Mouse (Mus musculus): ENCODE measurements around the gene Cfl1. TPM values are rescaled to one million over a fixed set of nuclear protein-coding genes. Genes with fewer than 3 reads are reported as not detected.

Cfl1 gene
- polyA plus RNA-seq, 1 experiment, result 151 TPM

DNA sequence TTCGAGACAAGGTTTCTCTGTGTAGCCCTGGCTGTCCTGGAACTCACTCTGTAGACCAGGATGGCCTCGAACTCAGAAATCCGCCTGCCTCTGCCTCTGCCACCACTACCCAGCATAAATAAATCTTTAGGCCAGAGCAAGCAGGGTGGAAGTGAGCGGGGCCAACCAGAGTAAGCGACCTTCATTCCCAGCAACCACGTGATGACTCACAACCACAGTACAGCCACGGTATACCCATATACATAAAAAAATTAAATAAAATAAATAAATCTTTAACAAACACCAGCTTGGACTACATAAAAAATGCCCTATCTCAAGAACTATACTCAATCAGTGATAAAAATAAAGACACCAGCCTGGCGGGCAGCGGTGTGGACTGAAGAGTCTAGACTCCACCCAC lies 53.1 kb downstream of the Cfl1 start:
- Histone ChIP-seq H3K36me3 (ENCODE audit: control insufficient read depth) (no peaks in the 10 kb centered on the region), H3K4me3 (replicated peaks) (no peak overlapping the region), H3K4me1 (ENCODE audit: control insufficient read depth) (no peaks in the 10 kb centered on the region), H3K9me3 (ENCODE audit: control insufficient read depth, low read length) (no peaks in the 10 kb centered on the region), H3K27me3 (ENCODE audit: control insufficient read depth) (no peaks in the 10 kb centered on the region)
- TF ChIP-seq TAL1 (IDR thresholded peaks at IDR 0.05; ENCODE audit: low read length) (no peak), GATA1 (IDR thresholded peaks at IDR 0.05; ENCODE audit: low read length) (no peak)

DNA sequence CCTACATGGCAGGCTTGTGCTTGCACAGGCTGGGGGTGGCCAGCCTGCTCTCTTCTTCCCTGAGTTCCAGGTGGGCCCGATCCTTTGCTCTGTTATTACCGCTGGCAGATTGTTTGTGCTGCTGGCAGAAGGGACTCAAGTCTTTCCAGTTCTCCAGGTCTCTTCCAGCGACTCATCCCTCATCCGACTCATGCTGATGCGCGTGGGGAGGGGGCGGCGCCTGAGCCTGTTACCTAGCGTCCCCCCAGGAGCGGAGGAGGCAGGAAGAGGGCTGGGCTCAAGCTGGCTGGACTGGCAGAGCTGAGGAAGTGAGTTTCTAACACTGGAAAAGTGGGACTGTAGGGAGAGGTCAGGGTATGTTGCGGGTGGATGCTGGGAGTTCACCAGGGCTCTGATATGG lies 53.8 kb downstream of the Cfl1 start:
- no peaks in the 10 kb centered on the region for H3K4me1 ChIP-seq (ENCODE audit: control insufficient read depth)
- no peaks in the 10 kb centered on the region for H3K9me3 ChIP-seq (ENCODE audit: control insufficient read depth, low read length)
- TF ChIP-seq GATA1 (IDR thresholded peaks at IDR 0.05; ENCODE audit: low read length) (no peak), TAL1 (IDR thresholded peaks at IDR 0.05; ENCODE audit: low read length) (no peak)
- no peaks in the 10 kb centered on the region for H3K36me3 ChIP-seq (ENCODE audit: control insufficient read depth)
- H3K4me3 ChIP-seq (replicated peaks), result no peak overlapping the region
- no peaks in the 10 kb centered on the region for H3K27me3 ChIP-seq (ENCODE audit: control insufficient read depth)

Other genes starting within 250 kb of the Cfl1 start
- gene Pacs1, start 217.3 kb upstream of the Cfl1 start, polyA plus RNA-seq (2012), result 2.6 and 2.7 TPM in 2 replicates
- 23.0 and 27.9 TPM in 2 replicates for gene Sf3b2, start 195.0 kb upstream of the Cfl1 start, polyA plus RNA-seq (2012)
- gene Gal3st3, start 192.1 kb upstream of the Cfl1 start, polyA plus RNA-seq (2012), result not detected in 2 replicates
- not detected in 2 replicates for gene Catsper1, start 154.7 kb upstream of the Cfl1 start, polyA plus RNA-seq (2012)
- gene Cst6, start 140.9 kb upstream of the Cfl1 start, polyA plus RNA-seq (2012), result not detected in 2 replicates
- 4.6 and 4.7 TPM in 2 replicates for gene Eif1ad, start 123.7 kb upstream of the Cfl1 start, polyA plus RNA-seq (2012)
- 15.6 and 21.7 TPM in 2 replicates for gene Banf1, start 123.3 kb upstream of the Cfl1 start, polyA plus RNA-seq (2012)
- gene Sart1, start 101.8 kb upstream of the Cfl1 start, polyA plus RNA-seq (2012), result 15.8 and 17.4 TPM in 2 replicates
- gene Tsga10ip, start 87.9 kb upstream of the Cfl1 start, polyA plus RNA-seq (2012), result not detected in 2 replicates
- gene Drap1, start 65.5 kb upstream of the Cfl1 start, polyA plus RNA-seq (2012), result 25.1 and 29.2 TPM in 2 replicates
- 3.1 and 3.7 TPM in 2 replicates for gene AI837181, start 65.3 kb upstream of the Cfl1 start, polyA plus RNA-seq (2012)
- 0.12 and 0.18 TPM in 2 replicates for gene Fosl1, start 42.9 kb upstream of the Cfl1 start, polyA plus RNA-seq (2012)
- 0.54 and 0.57 TPM in 2 replicates for gene Ccdc85b, start 32.6 kb upstream of the Cfl1 start, polyA plus RNA-seq (2012)
- 2.4 and 11.7 TPM in 2 replicates for gene Fibp, start 29.8 kb upstream of the Cfl1 start, polyA plus RNA-seq (2012)
- gene Ctsw, start 21.9 kb upstream of the Cfl1 start, polyA plus RNA-seq (2012), result not detected in 2 replicates
- gene Efemp2, start 16.5 kb upstream of the Cfl1 start, polyA plus RNA-seq (2012), result 0.03 and 0.04 TPM in 2 replicates
- 5.2 and 9.4 TPM in 2 replicates for gene Mus81, start 2.1 kb upstream of the Cfl1 start, polyA plus RNA-seq (2012)
- 0.10 and 0.18 TPM in 2 replicates for gene 1700020D05Rik, start 13.3 kb downstream of the Cfl1 start, polyA plus RNA-seq (2012)
- 1.3 and 1.5 TPM in 2 replicates for gene Snx32, start 20.1 kb downstream of the Cfl1 start, polyA plus RNA-seq (2012)
- 0.01 TPM in 2 replicates for gene Ovol1, start 70.2 kb downstream of the Cfl1 start, polyA plus RNA-seq (2012)
- gene Ap5b1, start 77.6 kb downstream of the Cfl1 start, polyA plus RNA-seq (2012), result 0.19 and 0.20 TPM in 2 replicates
- gene Rnaseh2c, start 111.4 kb downstream of the Cfl1 start, polyA plus RNA-seq (2012), result 82.8 and 90.8 TPM in 2 replicates
- 6.0 and 7.0 TPM in 2 replicates for gene Kat5, start 119.8 kb downstream of the Cfl1 start, polyA plus RNA-seq (2012)
- 4.1 and 6.0 TPM in 2 replicates for gene Rela, start 147.0 kb downstream of the Cfl1 start, polyA plus RNA-seq (2012)
- gene Sipa1, start 173.3 kb downstream of the Cfl1 start, polyA plus RNA-seq (2012), result 63.2 and 69.8 TPM in 2 replicates
- gene Map3k11, start 198.3 kb downstream of the Cfl1 start, polyA plus RNA-seq (2012), result 18.5 and 20.2 TPM in 2 replicates
- 43.8 and 46.7 TPM in 2 replicates for gene Pcnx3, start 198.5 kb downstream of the Cfl1 start, polyA plus RNA-seq (2012)
- gene Kcnk7, start 213.9 kb downstream of the Cfl1 start, polyA plus RNA-seq (2012), result 0.04 and 0.06 TPM in 2 replicates
- 88.4 and 106 TPM in 2 replicates for gene Ehbp1l1, start 235.9 kb downstream of the Cfl1 start, polyA plus RNA-seq (2012)
- gene Fam89b, start 239.2 kb downstream of the Cfl1 start, polyA plus RNA-seq (2012), result 33.0 and 41.0 TPM in 2 replicates